Mouse (Mus musculus): ENCODE measurements around the gene H2afx. TPM values are rescaled to one million over a fixed set of nuclear protein-coding genes. Genes with fewer than 3 reads are reported as not detected.
"Not testable (repeated sequence)": the region's sequence is repeated elsewhere in the genome, so short reads cannot be mapped to it uniquely, and the experiment has no call there.

The H2afx gene
- polyA plus RNA-seq, 1 experiment from 2014 or later: 326 TPM

- peak within 1 kb of the TSS; percentile 76 for H3K4me2 ChIP-seq (replicated peaks)
- peak within 1 kb of the TSS; percentile 73 for H3K4me3 ChIP-seq (replicated peaks)
- H3K9me3 ChIP-seq (replicated peaks): no peaks in the 10 kb centered on the region
- H3K27ac ChIP-seq (replicated peaks): peak within 1 kb of the TSS; percentile 82
- ATAC-seq (ENCODE audit: insufficient number of reproducible peaks, low FRiP score, low TSS enrichment, low read depth): peak; percentile 88
- H3K36me3 ChIP-seq: peaks cover 30% of the 10 kb centered on the region
- peaks cover 8% of the 10 kb centered on the region for H3K4me1 ChIP-seq
- H3K9ac ChIP-seq: peak within 1 kb of the TSS; percentile 79
- under 1% methylated on average over 44 of the region's 44 CpGs for WGBS
- H3K27me3 ChIP-seq: no peaks in the 10 kb centered on the region
Measured at GRCm38 (mm10) chr9:44361190-44361917, 26.9 kb downstream of the H2afx start, which contains the start of gene Vps11. TSS of gene Vps11 (minus strand) at chr9:44361670.

DNA sequence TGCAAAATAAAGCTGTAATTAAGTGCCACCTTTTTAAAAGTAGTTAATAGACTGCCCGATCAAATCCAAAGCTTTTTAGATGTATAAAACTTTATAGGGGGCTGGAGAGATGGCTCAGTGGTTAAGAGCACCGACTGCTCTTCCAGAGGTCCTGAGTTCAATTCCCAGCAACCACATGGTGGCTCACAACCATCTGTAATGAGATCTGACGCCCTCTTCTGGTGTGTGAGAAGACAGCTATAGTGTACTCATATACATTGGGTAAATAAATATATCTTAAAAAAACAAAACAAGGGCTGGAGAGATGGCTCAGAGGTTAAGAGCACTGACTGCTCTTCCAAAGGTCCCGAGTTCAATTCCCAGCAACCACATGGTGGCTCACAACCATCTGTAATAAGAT is 27.4 kb downstream of the H2afx start:
- Histone ChIP-seq H3K27ac (replicated peaks) (peak overlapping the region; percentile 82), H3K4me3 (replicated peaks) (peak overlapping the region; percentile 73), H3K36me3 (peaks cover 24% of the 10 kb centered on the region), H3K4me2 (replicated peaks) (peak overlapping the region; percentile 76)
- H3K9ac ChIP-seq; H3K27me3 ChIP-seq; ATAC-seq (ENCODE audit: insufficient number of reproducible peaks, low FRiP score, low TSS enrichment, low read depth); H3K4me1 ChIP-seq; H3K9me3 ChIP-seq (replicated peaks): not testable (repeated sequence)
- 38% methylated on average over 4 of the region's 4 CpGs for WGBS

DNA sequence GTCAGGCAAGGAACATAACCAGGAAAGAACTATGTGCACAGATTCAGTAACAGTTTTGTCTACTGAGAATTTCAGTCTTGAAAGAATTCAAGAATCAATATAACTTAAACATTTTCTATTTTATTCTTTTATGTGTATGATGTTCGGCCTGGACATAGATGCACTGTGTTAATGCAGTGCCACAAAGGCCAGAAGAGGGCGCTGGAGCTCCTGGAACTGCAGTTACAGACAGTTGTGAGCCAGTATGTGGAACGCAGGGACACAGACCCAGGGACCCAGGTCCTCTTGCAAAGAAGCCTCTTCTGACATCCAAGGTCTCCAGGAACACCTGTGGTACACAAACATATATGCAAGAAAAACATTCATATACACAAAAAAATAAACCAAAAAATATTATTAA is 30.0 kb downstream of the H2afx start:
- 60% methylated on average over 3 of the region's 3 CpGs for WGBS
- Histone ChIP-seq H3K9ac (no peak overlapping the region), H3K27me3 (no peaks in the 10 kb centered on the region), H3K4me2 (replicated peaks) (no peak overlapping the region), H3K4me1 (peaks cover 8% of the 10 kb centered on the region), H3K4me3 (replicated peaks) (no peak overlapping the region), H3K36me3 (peaks cover 4% of the 10 kb centered on the region; the same call in 1 of the 2 replicates), H3K27ac (replicated peaks) (no peak overlapping the region), H3K9me3 (replicated peaks) (no peaks in the 10 kb centered on the region)
- no peak for ATAC-seq (ENCODE audit: insufficient number of reproducible peaks, low FRiP score, low TSS enrichment, low read depth)

DNA sequence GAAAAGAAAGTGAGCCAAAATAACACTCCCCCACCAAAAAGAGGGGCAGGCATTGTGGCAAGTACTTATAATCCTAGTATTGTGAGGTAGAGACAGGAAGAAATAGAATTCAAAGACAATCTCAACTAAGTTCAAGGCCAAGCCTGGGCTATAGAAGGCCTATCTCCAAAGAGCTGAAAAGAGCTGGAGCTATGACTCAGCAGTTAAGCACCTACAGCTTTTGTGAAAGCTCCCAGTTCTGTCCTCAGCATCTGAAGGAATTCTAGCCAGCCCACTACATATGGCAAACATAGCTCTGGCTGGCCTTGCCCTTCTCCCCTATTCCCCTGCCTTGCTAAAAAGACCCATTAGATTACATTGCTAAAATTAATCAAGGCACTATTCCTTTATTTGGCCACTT is 38.9 kb downstream of the H2afx start:
- no peaks in the 10 kb centered on the region for H3K9me3 ChIP-seq (replicated peaks)
- no peak overlapping the region for H3K4me2 ChIP-seq (replicated peaks)
- H3K27me3 ChIP-seq: no peaks in the 10 kb centered on the region
- H3K9ac ChIP-seq: no peak overlapping the region
- no peak overlapping the region for H3K4me3 ChIP-seq (replicated peaks)
- H3K4me1 ChIP-seq: no peaks in the 10 kb centered on the region; the same call in 1 of the 2 replicates
- ATAC-seq (ENCODE audit: insufficient number of reproducible peaks, low FRiP score, low TSS enrichment, low read depth): no peak
- H3K27ac ChIP-seq (replicated peaks): no peak overlapping the region
- H3K36me3 ChIP-seq: no peaks in the 10 kb centered on the region

- 84% methylated on average over 6 of the region's 6 CpGs for WGBS
- Histone ChIP-seq H3K9me3 (replicated peaks) (no peaks in the 10 kb centered on the region), H3K27me3 (no peaks in the 10 kb centered on the region), H3K4me1 (peaks cover 13% of the 10 kb centered on the region), H3K27ac (replicated peaks) (no peak overlapping the region), H3K9ac (no peak overlapping the region), H3K36me3 (peaks cover 1% of the 10 kb centered on the region; the same call in 1 of the 2 replicates), H3K4me2 (replicated peaks) (no peak overlapping the region), H3K4me3 (replicated peaks) (no peak overlapping the region)
- ATAC-seq (ENCODE audit: insufficient number of reproducible peaks, low FRiP score, low TSS enrichment, low read depth): no peak
Measured at GRCm38 (mm10) chr9:44376141-44376540, 41.6 kb downstream of the H2afx start.

DNA sequence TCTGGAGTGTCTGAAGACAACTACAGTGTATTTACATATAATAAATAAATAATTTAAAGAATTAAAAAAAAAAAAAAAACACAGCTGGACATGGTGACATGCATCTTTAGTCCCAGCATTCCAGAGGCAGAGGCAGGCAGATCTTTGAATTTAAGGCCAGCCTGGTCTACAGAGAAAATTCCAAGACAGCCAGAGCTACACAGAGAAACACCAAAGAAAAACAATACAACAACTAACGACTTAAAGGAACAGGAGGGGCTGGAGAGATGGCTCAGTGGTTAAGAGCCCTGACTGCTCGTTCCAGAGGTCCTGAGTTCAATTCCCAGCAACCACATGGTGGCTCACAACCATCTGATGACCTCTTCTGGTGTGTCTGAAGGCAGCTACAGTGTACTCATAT is 42.8 kb downstream of the H2afx start:
- not testable (repeated sequence) for H3K4me3 ChIP-seq (replicated peaks); H3K27ac ChIP-seq (replicated peaks); H3K9ac ChIP-seq; ATAC-seq (ENCODE audit: insufficient number of reproducible peaks, low FRiP score, low TSS enrichment, low read depth); H3K4me2 ChIP-seq (replicated peaks); H3K27me3 ChIP-seq; H3K9me3 ChIP-seq (replicated peaks)
- WGBS: 82% methylated on average over 2 of the region's 2 CpGs
- H3K4me1 ChIP-seq: peaks cover 14% of the 10 kb centered on the region
- H3K36me3 ChIP-seq: peaks cover 13% of the 10 kb centered on the region

- H3K27ac ChIP-seq (replicated peaks): no peak overlapping the region
- H3K4me1 ChIP-seq: peaks cover 14% of the 10 kb centered on the region
- H3K9ac ChIP-seq: peak overlapping the region; percentile 57; the same call in 1 of the 2 replicates
- peak overlapping the region; percentile 84 for H3K4me3 ChIP-seq (replicated peaks)
- no peaks in the 10 kb centered on the region for H3K9me3 ChIP-seq (replicated peaks)
- peaks cover 22% of the 10 kb centered on the region for H3K36me3 ChIP-seq
- no peak for ATAC-seq (ENCODE audit: insufficient number of reproducible peaks, low FRiP score, low TSS enrichment, low read depth)
- WGBS: 87% methylated on average over 5 of the region's 5 CpGs
- no peaks in the 10 kb centered on the region for H3K27me3 ChIP-seq
- peak overlapping the region; percentile 88 for H3K4me2 ChIP-seq (replicated peaks)
Measured at GRCm38 (mm10) chr9:44378153-44378730, 43.7 kb downstream of the H2afx start.

- Histone ChIP-seq H3K4me1 (peaks cover 14% of the 10 kb centered on the region), H3K9ac (peak within 1 kb of the TSS; percentile 90), H3K36me3 (peaks cover 32% of the 10 kb centered on the region), H3K4me3 (replicated peaks) (peak within 1 kb of the TSS; percentile 84), H3K9me3 (replicated peaks) (no peaks in the 10 kb centered on the region), H3K27me3 (no peaks in the 10 kb centered on the region), H3K4me2 (replicated peaks) (peak within 1 kb of the TSS; percentile 88), H3K27ac (replicated peaks) (peak within 1 kb of the TSS; percentile 87)
- peak; percentile 96 for ATAC-seq (ENCODE audit: insufficient number of reproducible peaks, low FRiP score, low TSS enrichment, low read depth)
- WGBS: under 1% methylated on average over 83 of the region's 83 CpGs
Measured at GRCm38 (mm10) chr9:44379054-44379834, 44.8 kb downstream of the H2afx start, which contains the start of gene Hyou1. TSS of gene Hyou1 (plus strand) at chr9:44379490.

GRCm38 (mm10) chr9:44379862-44380261 is 45.4 kb downstream of the H2afx start:
- 0 out of 2 replicates have a peak, but pooled peaks have one; percentile 2 for ATAC-seq (ENCODE audit: insufficient number of reproducible peaks, low FRiP score, low TSS enrichment, low read depth)
- peaks cover 38% of the 10 kb centered on the region for H3K36me3 ChIP-seq

GRCm38 (mm10) chr9:44384596-44384995 is 50.1 kb downstream of the H2afx start:
- no peak for ATAC-seq (ENCODE audit: insufficient number of reproducible peaks, low FRiP score, low TSS enrichment, low read depth)
- 88% methylated on average over 13 of the region's 13 CpGs for WGBS
- Histone ChIP-seq H3K9ac (no peak overlapping the region), H3K4me3 (replicated peaks) (no peak overlapping the region), H3K27me3 (no peaks in the 10 kb centered on the region), H3K36me3 (peaks cover 86% of the 10 kb centered on the region), H3K27ac (replicated peaks) (no peak overlapping the region), H3K4me2 (replicated peaks) (no peak overlapping the region), H3K4me1 (peaks cover 14% of the 10 kb centered on the region), H3K9me3 (replicated peaks) (no peaks in the 10 kb centered on the region)

More at GRCm38 (mm10) chr9:44379862-44380261, 45.4 kb downstream of the H2afx start:
- H3K4me2 ChIP-seq (replicated peaks): peak overlapping the region; percentile 88
- H3K27ac ChIP-seq (replicated peaks): peak overlapping the region; percentile 87; the same call in 1 of the 2 replicates
- peaks cover 14% of the 10 kb centered on the region for H3K4me1 ChIP-seq
- no peaks in the 10 kb centered on the region for H3K27me3 ChIP-seq
- H3K9ac ChIP-seq: peak overlapping the region; percentile 90
- H3K4me3 ChIP-seq (replicated peaks): peak overlapping the region; percentile 84
- no peaks in the 10 kb centered on the region for H3K9me3 ChIP-seq (replicated peaks)
- 4% methylated on average over 15 of the region's 15 CpGs for WGBS
